ENCODE assay signal across 21 mouse cellular contexts in the genomic region with DNA sequence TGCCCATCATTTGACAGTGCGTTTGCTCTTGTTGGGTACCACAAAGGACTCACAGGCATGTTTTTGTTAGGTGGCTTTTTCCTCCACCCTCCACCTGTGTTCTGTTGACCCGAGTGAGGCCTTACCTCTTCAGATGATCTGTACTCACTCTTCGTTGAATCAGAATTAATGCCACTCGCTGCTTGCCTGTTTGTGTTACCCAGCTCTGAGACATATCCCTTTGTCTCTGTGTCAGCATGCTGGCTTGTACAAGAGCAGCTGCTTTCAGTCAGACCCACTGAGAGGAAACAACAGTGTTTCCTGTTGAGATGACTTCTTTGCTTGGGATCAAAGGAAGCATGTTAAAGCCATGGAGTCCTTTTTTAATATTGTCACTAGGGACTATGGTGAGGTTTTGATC.
"Had no signal": no experiment of that assay in that cellular context is flagged by ENCODE, and none has a peak within 500 bp of the region (broad histone marks: within the 10 kb centered on the region; RNA-seq: fewer than 3 reads in every experiment).

No protein-coding gene starts in this region.

- H3K4me3 ChIP-seq: kidney, embryonic 15.5 days; limb, embryonic 12.5 days; limb, embryonic 15.5 days; neural tube, embryonic 12.5 days; neural tube, embryonic 15.5 days had no signal

- H3K27me3 ChIP-seq: kidney, embryonic 15.5 days; limb, embryonic 12.5 days; limb, embryonic 15.5 days; neural tube, embryonic 12.5 days; neural tube, embryonic 15.5 days had no signal

- H3K9ac ChIP-seq: kidney, embryonic 15.5 days; limb, embryonic 12.5 days; limb, embryonic 15.5 days; liver, embryonic 14.5 days; liver, postnatal 0 days; lung, embryonic 14.5 days; neural tube, embryonic 12.5 days; neural tube, embryonic 15.5 days had no signal

- H3K4me2 ChIP-seq: kidney, embryonic 15.5 days; limb, embryonic 12.5 days; limb, embryonic 15.5 days; liver, embryonic 11.5 days; lung, embryonic 14.5 days; neural tube, embryonic 12.5 days; neural tube, embryonic 15.5 days had no signal

- H3K9me3 ChIP-seq: kidney, embryonic 15.5 days; limb, embryonic 12.5 days; limb, embryonic 15.5 days; neural tube, embryonic 12.5 days; neural tube, embryonic 15.5 days had no signal

- H3K27ac ChIP-seq: kidney, embryonic 15.5 days; limb, embryonic 12.5 days; limb, embryonic 15.5 days; liver, embryonic 14.5 days; macrophage; neural tube, embryonic 12.5 days; neural tube, embryonic 15.5 days; stomach, postnatal 0 days had no signal

- DNase-seq: kidney, adult 8-10 months; kidney, postnatal 25 days; left cerebral cortex, postnatal 4 days; liver, postnatal 0 days; lung, embryonic 14.5 days; right cerebral cortex, adult 18-20 months; right cerebral cortex, postnatal 14 days; right cerebral cortex, postnatal 4 days; thymus, adult 2 months; thymus, postnatal 14 days; thymus, postnatal 4 days had no signal

- H3K4me1 ChIP-seq: kidney, embryonic 15.5 days; limb, embryonic 12.5 days; limb, embryonic 15.5 days; neural tube, embryonic 12.5 days; neural tube, embryonic 15.5 days had no signal

- H3K36me3 ChIP-seq: kidney, embryonic 15.5 days; limb, embryonic 12.5 days; limb, embryonic 15.5 days; neural tube, embryonic 12.5 days; neural tube, embryonic 15.5 days had no signal

- ATAC-seq: liver, postnatal 0 days; lung, postnatal 0 days had no signal
